Mouse (Mus musculus) hindbrain, embryonic 10.5 days (tissue): ENCODE measurements around the gene Zbtb16. TPM values are rescaled to one million over a fixed set of nuclear protein-coding genes. Genes with fewer than 3 reads are reported as not detected.
A peak's percentile ranks its signal among the peaks of the same experiment; 100 is the strongest.

Experiments used
- DNase-seq: peaks from one replicate; pipeline ENCODE4 v3.0.0-alpha.2; 2017; ENCODE audit warnings: low spot score
- H3K27ac ChIP-seq: fragments of 300-500 bp; sonication (generic); 2 replicates; pipeline ENCODE4 v1.5.1; 2016; ENCODE audit warnings: mild to moderate bottlenecking, moderate library complexity
- H3K27me3 ChIP-seq: fragments of 300-500 bp; sonication (generic); 2 replicates; pipeline ENCODE4 v1.6.1; 2016; ENCODE audit warnings: mild to moderate bottlenecking; ENCODE audit not compliant: poor library complexity, insufficient read depth, severe bottlenecking
- H3K36me3 ChIP-seq: fragments of 300-500 bp; sonication (generic); 2 replicates; pipeline ENCODE4 v1.6.1; 2016; ENCODE audit warnings: mild to moderate bottlenecking, moderate library complexity
- H3K4me1 ChIP-seq: fragments of 300-500 bp; sonication (generic); replicated peaks from 2 replicates; pipeline ENCODE4 v1.6.1; 2016; ENCODE audit warnings: mild to moderate bottlenecking
- H3K4me3 ChIP-seq: fragments of 300-500 bp; sonication (generic); 2 replicates; pipeline ENCODE4 v1.5.1; 2016; ENCODE audit warnings: mild to moderate bottlenecking, moderate library complexity
- H3K9me3 ChIP-seq: fragments of 300-500 bp; sonication (generic); 2 replicates; pipeline ENCODE4 v1.6.1; 2016; ENCODE audit warnings: mild to moderate bottlenecking, moderate library complexity
- WGBS: fragments of 180-500 bp; shearing (Covaris S2); methylation state at CpG from one replicate; pipeline ENCODE4 v1.1.7; 2016; 5-methylcytosine and 5-hydroxymethylcytosine counted together
- polyA plus RNA-seq: library from polyadenylated mRNA; unstranded; fragments of >200 nt; fragmentation: Nextera tagmentation; extraction: Ambion mirVana; gene quantifications from 2 replicates; pipeline ENCODE4 v1.2.1, GENCODE M21; 2016

The Zbtb16 gene
- polyA plus RNA-seq, 1 experiment from 2014 or later = 22.6 TPM

GRCm38 (mm10) chr9:48837181-48837580 is 1.2 kb upstream of the Zbtb16 start:
- peak; percentile 36 for DNase-seq
- Histone ChIP-seq H3K9me3 (no peaks in the 10 kb centered on the region), H3K27ac (peak overlapping the region; percentile 93), H3K36me3 (peaks cover 10% of the 10 kb centered on the region), H3K27me3 (peaks cover 51% of the 10 kb centered on the region), H3K4me3 (peak overlapping the region; percentile 91), H3K4me1 (peaks cover 61% of the 10 kb centered on the region)
- 2% methylated on average over 14 of the region's 14 CpGs for WGBS

GRCm38 (mm10) chr9:48836566-48836930 is 526 bp upstream of the Zbtb16 start:
- H3K4me3 ChIP-seq = peak overlapping the region; percentile 91
- H3K36me3 ChIP-seq = peaks cover 16% of the 10 kb centered on the region
- whole genome bisulfite sequencing = 1% methylated on average over 12 of the region's 12 CpGs
- peaks cover 67% of the 10 kb centered on the region for H3K4me1 ChIP-seq
- DNase-seq = no peak
- H3K27ac ChIP-seq = peak overlapping the region; percentile 93
- H3K9me3 ChIP-seq = no peaks in the 10 kb centered on the region
- H3K27me3 ChIP-seq = peaks cover 57% of the 10 kb centered on the region

GRCm38 (mm10) chr9:48834541-48835411 is 1.2 kb downstream of the Zbtb16 start:
- Histone ChIP-seq H3K27ac (peak overlapping the region; percentile 93), H3K36me3 (peaks cover 34% of the 10 kb centered on the region), H3K4me1 (peaks cover 72% of the 10 kb centered on the region), H3K9me3 (no peaks in the 10 kb centered on the region), H3K4me3 (peak overlapping the region; percentile 91), H3K27me3 (peaks cover 57% of the 10 kb centered on the region)
- peak; percentile 65 for DNase-seq
- WGBS = under 1% methylated on average over 65 of the region's 65 CpGs

GRCm38 (mm10) chr9:48834006-48834405 is 2.0 kb downstream of the Zbtb16 start:
- peaks cover 72% of the 10 kb centered on the region for H3K4me1 ChIP-seq
- peak overlapping the region; percentile 91 for H3K4me3 ChIP-seq
- 21% methylated on average over 4 of the region's 4 CpGs for WGBS
- no peak for DNase-seq
- H3K27ac ChIP-seq = peak overlapping the region; percentile 93; the same call in 1 of the 2 replicates
- no peaks in the 10 kb centered on the region for H3K9me3 ChIP-seq
- peaks cover 57% of the 10 kb centered on the region for H3K27me3 ChIP-seq
- H3K36me3 ChIP-seq = peaks cover 41% of the 10 kb centered on the region

- DNase-seq = no peak
- Histone ChIP-seq H3K27me3 (peaks cover 51% of the 10 kb centered on the region), H3K27ac (no peak overlapping the region), H3K4me1 (peaks cover 72% of the 10 kb centered on the region), H3K4me3 (peak overlapping the region; percentile 91), H3K36me3 (peaks cover 47% of the 10 kb centered on the region), H3K9me3 (no peaks in the 10 kb centered on the region)
- WGBS = 91% methylated on average over 11 of the region's 11 CpGs
These were observed 2.5 kb downstream of the Zbtb16 start for GRCm38 (mm10) chr9:48833493-48833892.

- no peak overlapping the region for H3K4me3 ChIP-seq
- H3K9me3 ChIP-seq = no peaks in the 10 kb centered on the region
- no peak for DNase-seq
- H3K27me3 ChIP-seq = peaks cover 42% of the 10 kb centered on the region
- H3K27ac ChIP-seq = peak overlapping the region; percentile 56; the same call in 1 of the 2 replicates
- 90% methylated on average over 20 of the region's 20 CpGs for WGBS
- H3K4me1 ChIP-seq = peaks cover 69% of the 10 kb centered on the region
- H3K36me3 ChIP-seq = peaks cover 56% of the 10 kb centered on the region
These were observed 3.4 kb downstream of the Zbtb16 start for GRCm38 (mm10) chr9:48832473-48833100.

- Histone ChIP-seq H3K27me3 (peaks cover 36% of the 10 kb centered on the region), H3K4me3 (peak overlapping the region; percentile 22; the same call in 1 of the 2 replicates), H3K27ac (peak overlapping the region; percentile 56; the same call in 1 of the 2 replicates), H3K4me1 (peaks cover 63% of the 10 kb centered on the region), H3K9me3 (no peaks in the 10 kb centered on the region), H3K36me3 (peaks cover 60% of the 10 kb centered on the region)
- 85% methylated on average over 23 of the region's 23 CpGs for WGBS
- DNase-seq = no peak
These were observed 4.2 kb downstream of the Zbtb16 start for GRCm38 (mm10) chr9:48831560-48832460.

GRCm38 (mm10) chr9:48828839-48829238 is 7.2 kb downstream of the Zbtb16 start:
- Histone ChIP-seq H3K36me3 (peaks cover 72% of the 10 kb centered on the region), H3K4me1 (peaks cover 69% of the 10 kb centered on the region), H3K4me3 (no peak overlapping the region), H3K9me3 (no peaks in the 10 kb centered on the region), H3K27ac (no peak overlapping the region), H3K27me3 (peaks cover 22% of the 10 kb centered on the region)
- WGBS = 86% methylated on average over 7 of the region's 7 CpGs
- no peak for DNase-seq

- no peak for DNase-seq
- Histone ChIP-seq H3K4me1 (peaks cover 69% of the 10 kb centered on the region), H3K27ac (no peak overlapping the region), H3K36me3 (peaks cover 58% of the 10 kb centered on the region), H3K9me3 (no peaks in the 10 kb centered on the region), H3K27me3 (no peaks in the 10 kb centered on the region), H3K4me3 (no peak overlapping the region)
- 85% methylated on average over 7 of the region's 7 CpGs for WGBS
These were observed 9.6 kb downstream of the Zbtb16 start for GRCm38 (mm10) chr9:48826377-48826889.

GRCm38 (mm10) chr9:48824533-48825130 is 11.4 kb downstream of the Zbtb16 start:
- WGBS = 76% methylated on average over 12 of the region's 12 CpGs
- Histone ChIP-seq H3K4me1 (peaks cover 81% of the 10 kb centered on the region), H3K9me3 (no peaks in the 10 kb centered on the region), H3K4me3 (no peak overlapping the region), H3K27ac (no peak overlapping the region; the same call in 1 of the 2 replicates), H3K27me3 (no peaks in the 10 kb centered on the region), H3K36me3 (peaks cover 40% of the 10 kb centered on the region)
- no peak for DNase-seq

GRCm38 (mm10) chr9:48823851-48824250 is 12.2 kb downstream of the Zbtb16 start:
- H3K4me1 ChIP-seq = peaks cover 89% of the 10 kb centered on the region
- H3K9me3 ChIP-seq = no peaks in the 10 kb centered on the region
- H3K36me3 ChIP-seq = peaks cover 32% of the 10 kb centered on the region
- 0 out of 2 replicates have a peak overlapping the region, but pooled peaks have one; percentile 45 for H3K27ac ChIP-seq
- H3K27me3 ChIP-seq = no peaks in the 10 kb centered on the region
- no peak overlapping the region for H3K4me3 ChIP-seq
- no peak for DNase-seq
- 41% methylated on average over 6 of the region's 6 CpGs for WGBS

- peak overlapping the region; percentile 72 for H3K27ac ChIP-seq
- H3K4me1 ChIP-seq = peaks cover 88% of the 10 kb centered on the region
- WGBS = 57% methylated on average over 7 of the region's 7 CpGs
- no peaks in the 10 kb centered on the region for H3K9me3 ChIP-seq
- DNase-seq = no peak
- H3K27me3 ChIP-seq = no peaks in the 10 kb centered on the region
- H3K36me3 ChIP-seq = peaks cover 26% of the 10 kb centered on the region
- peak overlapping the region; percentile 18; the same call in 1 of the 2 replicates for H3K4me3 ChIP-seq
These were observed 12.7 kb downstream of the Zbtb16 start for GRCm38 (mm10) chr9:48823319-48823705.
